Mouse (Mus musculus): ENCODE data around the gene Anapc7.
"Not testable (repeated sequence)": the region's sequence is repeated elsewhere in the genome, so short reads cannot be mapped to it uniquely, and the experiment has no call there.

Gene Anapc7

DNA sequence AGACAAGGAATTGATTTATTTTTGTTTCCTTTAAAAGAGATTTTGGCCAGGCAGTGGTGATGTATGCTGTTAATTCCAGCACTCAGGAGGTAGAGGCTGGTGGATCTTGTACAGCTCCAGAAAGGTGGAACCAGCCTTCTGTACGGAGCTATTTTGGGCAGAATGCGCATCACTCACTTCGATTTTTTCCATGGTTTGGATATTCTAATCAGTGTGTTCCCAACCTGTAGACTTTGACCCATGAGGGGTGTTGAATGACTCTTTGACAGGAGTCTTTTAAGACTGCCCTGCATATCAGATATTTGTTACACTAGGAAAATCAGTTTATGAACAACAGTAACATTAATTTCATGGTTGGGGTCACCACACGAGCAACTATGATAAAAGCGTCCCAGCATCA, 29.8 kb downstream of the Anapc7 start:
- DNase-seq (ENCODE audit: low spot score in 2 of 2): no peak

DNA sequence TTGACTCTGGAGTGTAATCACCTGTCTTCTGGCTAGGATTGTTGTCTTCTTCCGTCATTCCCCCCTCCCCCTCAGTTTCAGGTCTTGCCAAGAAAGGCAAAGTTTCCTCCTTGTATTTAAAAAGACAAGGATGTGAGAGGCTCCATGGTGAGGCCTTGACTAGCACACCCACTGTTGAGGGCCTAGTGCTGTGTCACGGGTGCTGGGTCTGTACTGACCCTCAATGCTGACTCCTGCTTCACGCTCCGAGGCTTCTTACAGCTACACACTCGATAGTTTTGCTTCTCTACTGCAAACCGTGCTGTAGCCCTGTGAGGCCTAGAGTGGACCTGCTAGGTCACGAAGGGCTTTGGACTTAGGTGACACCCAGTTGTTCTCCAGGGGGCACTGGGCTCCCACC, 30.7 kb downstream of the Anapc7 start:
- no peak for DNase-seq (ENCODE audit: low spot score in 2 of 2)

DNA sequence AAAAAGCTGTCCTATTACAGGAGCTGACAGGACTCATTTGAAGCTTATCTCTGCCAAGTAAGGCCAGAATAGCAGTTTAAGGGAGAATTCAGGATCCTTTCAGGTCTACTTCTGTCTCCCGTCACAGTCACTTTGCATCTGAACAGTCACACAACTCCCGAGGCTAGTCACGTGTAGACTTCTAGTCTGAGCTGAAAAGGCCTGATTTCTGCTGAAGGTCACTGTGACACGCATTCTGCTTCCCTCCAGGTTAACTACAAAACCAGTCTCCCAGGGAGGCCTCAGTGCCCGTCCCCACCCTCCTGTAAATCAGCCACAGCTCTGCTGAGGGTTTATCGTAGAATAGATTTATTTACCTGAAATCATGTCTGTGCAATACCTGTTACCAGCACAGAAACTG, 31.7 kb downstream of the Anapc7 start:
- DNase-seq (ENCODE audit: low spot score in 2 of 2): no peak

DNA sequence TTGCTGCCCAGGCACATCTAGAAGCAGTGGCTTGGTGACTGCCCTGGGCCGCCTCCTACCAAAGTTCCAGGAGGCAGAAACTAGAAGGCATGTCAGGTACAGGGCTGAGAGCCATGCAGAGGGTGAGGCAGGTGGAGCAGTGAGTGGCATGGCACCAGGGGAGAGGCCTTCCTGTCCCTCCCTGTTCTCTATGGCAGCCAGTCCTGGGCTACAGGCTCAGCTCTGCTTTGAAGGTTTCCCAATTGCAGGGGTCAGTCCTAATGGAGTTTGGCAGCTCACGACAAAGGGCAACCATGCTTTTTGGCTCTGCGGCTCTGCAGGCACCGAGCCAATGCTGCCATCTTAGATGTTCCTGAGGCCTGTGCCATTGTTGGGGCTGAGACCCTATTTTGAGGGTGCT, 32.9 kb downstream of the Anapc7 start:
- no peak for DNase-seq (ENCODE audit: low spot score in 2 of 2)

DNA sequence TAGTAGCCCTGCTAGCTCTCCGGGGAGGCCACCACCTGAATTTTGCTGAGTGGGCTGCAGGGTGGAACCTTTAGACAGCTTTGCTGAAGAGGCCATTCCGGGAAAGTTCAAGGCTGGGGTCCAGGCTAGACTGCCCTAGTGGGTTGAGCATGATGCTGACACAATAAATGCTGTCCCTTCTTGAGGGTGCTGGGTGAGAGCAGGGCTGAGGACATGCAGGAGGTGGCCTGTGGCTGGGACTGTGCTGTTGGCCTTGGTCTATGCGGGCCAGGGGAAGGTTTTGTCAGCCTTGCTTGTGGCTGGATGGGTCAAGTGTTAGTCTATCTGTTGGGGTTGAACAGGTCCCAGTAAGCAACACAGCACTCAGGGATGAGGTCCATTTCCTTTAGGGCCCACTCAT, 33.4 kb downstream of the Anapc7 start:
- DNase-seq (ENCODE audit: low spot score in 2 of 2): no peak

DNA sequence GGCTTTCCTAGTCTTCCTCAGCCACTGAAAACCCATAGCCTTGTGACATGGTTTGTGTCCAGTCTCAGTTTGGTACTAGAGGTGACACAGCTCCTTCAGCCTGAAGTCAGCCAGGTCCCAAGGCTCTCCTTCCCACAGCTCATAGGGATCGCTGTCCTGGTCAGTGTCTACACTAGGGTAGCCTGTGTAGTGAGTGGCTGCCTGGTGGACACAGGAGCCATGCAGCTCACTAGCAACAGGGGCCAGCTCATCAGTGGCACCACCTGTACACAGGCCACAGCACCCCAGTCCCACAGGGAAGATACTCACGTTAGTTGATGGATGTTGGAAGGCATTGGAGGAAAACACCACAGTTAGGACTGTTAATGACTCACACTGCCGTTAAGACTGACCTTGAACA, 34.1 kb downstream of the Anapc7 start:
- DNase-seq (ENCODE audit: low spot score in 2 of 2): no peak

DNA sequence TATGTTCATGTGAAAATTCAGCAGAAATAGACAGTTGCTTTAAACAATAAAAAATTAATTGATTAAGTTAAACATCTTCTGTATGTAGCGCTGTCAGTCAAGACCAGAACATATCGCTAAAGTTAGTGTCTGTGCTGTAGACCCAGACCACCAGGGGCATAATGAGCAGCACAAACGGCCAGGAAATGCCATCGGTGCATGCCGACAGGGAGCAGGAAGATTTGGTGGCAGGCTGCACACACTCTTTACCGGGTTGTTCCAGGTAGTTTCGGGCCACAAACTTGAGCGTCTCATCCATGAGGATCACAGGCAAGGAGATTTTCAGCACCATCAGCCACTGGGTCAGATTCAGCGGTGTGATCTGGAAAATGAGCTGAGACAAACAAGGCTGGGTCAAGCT, 35.6 kb downstream of the Anapc7 start:
- not testable (repeated sequence) for DNase-seq (ENCODE audit: low spot score in 2 of 2)

DNA sequence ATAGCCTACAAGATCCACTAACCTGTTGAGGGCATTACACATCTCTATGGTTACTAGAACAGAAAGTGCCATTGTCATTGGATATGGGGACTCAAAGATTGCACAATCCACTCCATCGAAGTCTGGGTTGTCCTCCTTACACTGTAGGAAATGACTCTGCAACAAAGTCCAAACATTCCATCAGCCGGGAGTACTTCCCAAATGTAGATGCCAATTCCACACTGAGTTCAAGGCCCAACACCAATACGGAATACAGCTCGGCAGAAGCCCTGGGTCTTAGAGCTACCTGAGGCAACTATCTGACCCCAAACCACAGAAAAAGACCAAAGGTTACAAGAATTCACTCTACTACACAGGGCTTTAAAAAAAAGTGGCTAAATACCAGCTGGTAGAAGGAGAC, 36.6 kb downstream of the Anapc7 start:
- no peak for DNase-seq (ENCODE audit: low spot score in 2 of 2)

DNA sequence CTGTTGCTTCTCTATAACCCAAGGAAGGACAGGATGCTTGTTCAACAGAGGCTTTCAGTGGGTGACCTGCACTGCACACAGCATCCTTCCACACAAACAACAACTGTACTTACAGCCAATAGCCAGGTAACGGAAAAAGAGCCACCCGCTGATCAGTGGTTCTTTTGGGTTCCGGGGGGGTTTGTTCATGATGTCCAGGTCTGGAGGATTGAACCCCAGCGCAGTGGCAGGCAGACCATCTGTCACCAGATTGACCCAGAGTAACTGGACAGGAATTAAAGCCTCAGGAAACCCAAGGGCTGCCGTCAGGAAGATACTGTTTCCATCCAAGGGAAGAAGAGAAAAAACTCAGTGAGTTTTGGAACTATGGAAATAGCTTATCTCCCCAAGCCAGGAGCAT, 37.8 kb downstream of the Anapc7 start:
- no peak for DNase-seq (ENCODE audit: low spot score in 2 of 2)

DNA sequence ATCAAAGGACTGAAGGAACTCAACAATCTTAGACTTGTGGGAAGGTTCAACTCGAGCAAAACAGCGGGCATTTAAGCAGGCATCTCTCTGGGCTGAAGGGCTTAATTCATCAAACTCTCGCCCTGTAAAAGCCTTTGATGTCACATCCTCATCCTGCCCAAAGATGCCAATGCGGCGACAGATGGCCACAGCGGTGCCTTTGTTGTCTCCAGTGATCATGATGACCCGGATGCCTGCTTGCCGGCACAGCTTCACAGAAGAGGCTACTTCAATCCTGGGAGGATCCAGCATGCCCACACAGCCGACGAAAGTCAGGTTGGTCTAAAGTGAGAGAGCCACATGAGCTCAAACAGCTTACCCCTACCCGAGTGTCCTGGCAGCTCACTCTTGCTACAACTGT, 39.2 kb downstream of the Anapc7 start:
- no peak for DNase-seq (ENCODE audit: low spot score in 2 of 2)

DNA sequence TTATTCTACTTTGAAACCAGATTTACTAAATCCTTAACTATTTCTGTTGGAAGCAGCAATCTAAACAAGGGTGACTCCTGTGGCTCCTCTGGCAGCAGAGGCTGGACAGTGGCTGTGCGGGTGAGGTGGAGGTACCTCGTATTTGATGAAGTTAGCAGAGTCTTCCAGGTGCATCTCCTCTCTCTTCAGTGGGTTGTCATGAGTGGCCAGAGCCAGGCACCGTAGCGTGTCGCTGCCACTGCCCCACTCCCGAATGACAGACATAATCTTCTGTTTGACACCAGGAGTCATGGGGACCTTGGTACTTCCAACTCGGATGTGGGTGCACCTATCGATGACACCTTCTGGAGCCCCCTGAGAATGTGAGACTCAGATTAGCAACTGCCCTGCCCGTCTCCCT, 39.9 kb downstream of the Anapc7 start:
- no peak for DNase-seq (ENCODE audit: low spot score in 2 of 2)

DNA sequence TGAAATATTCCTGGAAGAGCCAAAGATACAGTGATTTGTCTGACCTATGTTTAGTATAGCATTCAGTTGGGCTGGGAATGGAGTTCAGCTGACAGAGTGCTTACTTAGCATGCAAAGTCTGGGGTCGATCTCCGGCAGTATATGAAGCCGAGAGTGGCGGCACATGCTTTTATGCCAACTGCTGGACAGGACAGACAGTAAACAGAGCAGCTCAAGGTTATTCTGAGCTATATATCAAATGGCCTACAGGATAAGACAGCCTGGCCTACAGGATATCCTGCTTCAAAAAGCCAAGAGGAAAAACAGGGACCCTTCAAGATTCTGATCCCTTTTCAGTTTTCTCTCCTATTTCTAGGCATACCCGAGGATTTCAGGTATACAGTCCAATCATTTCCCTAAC, 50.2 kb downstream of the Anapc7 start:
- DNase-seq (ENCODE audit: low spot score in 2 of 2): no peak

DNA sequence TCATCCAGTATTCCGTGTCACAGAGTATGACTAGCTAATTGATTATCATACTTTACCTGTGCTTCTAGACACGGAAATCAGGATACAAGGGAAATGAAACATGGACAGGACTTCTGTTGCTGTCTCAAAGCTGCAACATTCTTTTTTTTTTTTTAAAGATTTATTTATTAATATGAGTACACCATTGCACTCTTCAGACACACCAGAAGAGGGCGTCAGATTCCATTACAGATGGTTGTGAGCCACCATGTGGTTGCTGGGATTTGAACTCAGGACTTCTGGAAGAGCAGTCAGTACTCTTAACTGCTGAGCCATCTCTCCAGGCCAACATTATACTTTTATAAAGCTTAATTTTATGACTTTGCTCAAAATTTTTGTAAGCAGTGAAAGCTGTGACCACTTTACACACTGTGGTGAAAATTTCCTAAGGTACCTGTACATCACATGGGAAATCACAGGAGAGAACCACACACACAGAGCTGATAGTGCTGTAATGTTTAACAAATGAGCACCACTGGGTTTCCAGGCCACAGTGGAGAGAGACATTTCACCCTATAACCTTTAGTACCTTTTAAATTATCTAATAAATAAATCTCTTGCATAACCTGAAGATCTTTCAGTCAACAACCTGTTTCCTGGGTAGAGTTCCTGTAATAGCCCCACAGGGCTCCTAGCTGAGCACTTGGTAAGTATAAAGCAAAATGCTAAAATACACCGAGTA, 53.3 kb downstream of the Anapc7 start:
- no peak for DNase-seq (ENCODE audit: low spot score in 2 of 2)

DNA sequence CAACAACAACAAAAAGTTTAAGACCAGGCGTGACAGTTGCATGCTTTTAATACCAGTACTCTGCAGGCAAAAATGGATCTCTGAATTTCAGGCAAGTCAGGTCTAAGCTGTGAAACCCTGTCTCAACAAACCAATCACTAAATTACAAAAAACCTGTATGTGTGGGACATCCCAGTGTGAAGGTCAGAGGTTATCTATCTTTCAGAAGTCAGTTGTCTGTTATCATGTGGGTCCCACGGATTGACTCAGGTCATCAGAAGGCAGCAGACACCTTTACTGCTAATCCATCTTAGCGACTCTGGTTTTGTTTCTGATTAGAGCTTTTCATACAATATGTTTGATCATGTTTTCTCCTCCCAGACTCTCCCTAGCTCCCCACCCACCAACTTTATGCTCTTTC, 54.6 kb downstream of the Anapc7 start:
- DNase-seq (ENCODE audit: low spot score in 2 of 2): no peak

DNA sequence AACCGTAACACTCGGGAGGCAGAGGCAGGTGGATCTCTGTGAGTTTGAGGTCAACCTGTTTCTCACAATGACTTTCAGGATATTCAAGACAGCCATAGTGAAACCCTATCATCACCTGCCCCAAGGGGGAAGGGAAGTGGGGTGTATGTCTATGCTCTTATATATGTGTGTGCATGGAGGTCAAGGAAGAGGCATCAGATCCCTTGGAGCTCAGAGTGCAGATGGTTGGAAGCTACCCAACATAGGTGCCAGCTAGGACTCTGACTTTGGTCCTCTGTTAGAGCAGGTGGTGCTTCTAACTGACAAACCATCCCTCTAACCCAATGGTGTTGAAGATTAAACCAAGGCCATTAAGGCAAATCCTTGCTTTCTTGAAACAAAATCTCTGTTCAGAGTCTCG, 56.0 kb downstream of the Anapc7 start:
- DNase-seq (ENCODE audit: low spot score in 2 of 2): no peak

DNA sequence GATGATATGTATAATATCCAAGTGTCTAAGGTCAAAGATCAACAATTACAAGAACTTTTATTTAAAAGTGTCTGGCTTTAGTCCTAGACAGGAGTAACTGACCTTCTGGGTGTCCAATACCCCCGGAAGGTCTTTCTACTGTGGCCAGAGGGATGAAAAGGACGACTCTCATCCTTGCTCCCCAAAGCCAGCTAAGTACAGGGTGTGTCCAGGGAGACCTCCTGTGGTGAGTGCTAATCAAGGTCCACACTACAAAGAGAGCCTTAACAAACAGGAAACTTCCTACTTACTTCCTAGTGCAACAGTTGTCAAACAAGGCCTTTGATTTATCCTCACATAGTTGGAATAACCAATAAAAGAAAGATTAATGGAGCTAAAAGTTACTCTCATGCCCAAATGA, 57.6 kb downstream of the Anapc7 start:
- no peak for DNase-seq (ENCODE audit: low spot score in 2 of 2)

DNA sequence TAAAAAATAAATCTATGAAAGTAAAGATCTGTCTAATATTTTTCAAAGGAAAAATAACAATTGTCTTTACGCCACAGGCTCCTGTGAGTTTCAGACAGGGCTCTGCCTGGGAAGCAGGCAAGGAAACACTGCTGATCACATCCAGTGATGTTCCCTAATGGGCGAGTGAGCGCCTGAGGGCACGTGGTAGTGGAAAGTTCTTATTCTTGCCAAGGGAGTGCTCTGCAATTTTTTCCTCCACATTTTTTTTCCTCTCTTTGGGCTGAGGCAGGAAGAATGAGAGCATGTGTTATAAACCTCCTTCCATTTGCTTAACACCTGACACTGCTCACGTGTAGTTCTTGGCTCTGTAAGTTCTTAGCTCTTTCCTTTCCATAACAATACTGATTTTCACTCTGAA, 60.4 kb downstream of the Anapc7 start:
- no peak for DNase-seq (ENCODE audit: low spot score in 2 of 2)

DNA sequence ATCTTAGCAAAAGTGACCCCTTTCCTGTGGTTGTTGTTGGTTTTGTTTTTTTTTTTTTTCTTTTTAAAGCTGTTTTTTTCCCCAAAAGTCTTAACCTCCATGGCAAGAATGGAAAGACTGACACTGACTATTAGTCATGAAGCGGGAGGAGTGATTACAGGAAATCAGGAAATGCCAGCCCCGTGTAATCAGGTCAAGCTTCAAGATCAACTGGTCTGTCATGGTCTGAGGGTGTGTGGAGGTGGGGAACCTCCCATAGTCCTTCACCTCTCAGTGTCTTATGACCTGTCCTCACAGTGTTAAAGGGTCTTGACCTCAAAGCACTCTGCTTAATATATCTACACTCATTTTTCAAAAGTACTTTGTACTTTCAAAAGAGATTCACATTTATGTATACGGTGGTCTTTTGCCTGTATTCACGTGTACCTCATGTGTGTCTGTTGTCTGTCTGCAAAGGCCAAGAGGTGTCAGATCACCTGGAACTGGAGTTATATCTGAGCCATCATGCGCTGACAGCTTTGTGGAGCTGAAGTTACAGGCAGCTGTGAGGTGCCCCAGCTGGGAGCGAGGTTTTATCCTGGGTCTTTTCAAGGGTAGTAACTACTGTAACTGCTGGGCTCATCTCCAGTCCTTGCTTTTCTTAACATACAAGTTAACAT, 61.4 kb downstream of the Anapc7 start:
- no peak for DNase-seq (ENCODE audit: low spot score in 2 of 2)

DNA sequence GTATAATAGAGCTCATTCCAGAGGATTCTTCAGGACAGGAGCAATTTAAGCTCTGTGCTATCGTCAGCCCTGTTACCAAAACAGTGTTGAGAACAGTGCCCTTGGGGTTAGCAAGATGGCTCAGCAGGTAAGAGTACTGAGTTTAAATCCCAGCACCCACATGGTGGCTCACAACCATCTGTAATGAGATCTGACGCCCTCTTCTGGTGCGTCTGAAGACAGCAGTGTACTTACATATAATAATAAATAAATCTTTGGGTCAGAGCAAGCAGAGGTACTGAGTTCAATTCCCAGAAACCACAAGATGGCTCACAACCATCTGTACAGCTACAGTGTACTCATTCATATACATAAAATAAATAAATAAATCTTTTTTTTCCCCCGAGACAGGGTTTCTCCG, 64.8 kb downstream of the Anapc7 start:
- not testable (repeated sequence) for DNase-seq (ENCODE audit: low spot score in 2 of 2)

DNA sequence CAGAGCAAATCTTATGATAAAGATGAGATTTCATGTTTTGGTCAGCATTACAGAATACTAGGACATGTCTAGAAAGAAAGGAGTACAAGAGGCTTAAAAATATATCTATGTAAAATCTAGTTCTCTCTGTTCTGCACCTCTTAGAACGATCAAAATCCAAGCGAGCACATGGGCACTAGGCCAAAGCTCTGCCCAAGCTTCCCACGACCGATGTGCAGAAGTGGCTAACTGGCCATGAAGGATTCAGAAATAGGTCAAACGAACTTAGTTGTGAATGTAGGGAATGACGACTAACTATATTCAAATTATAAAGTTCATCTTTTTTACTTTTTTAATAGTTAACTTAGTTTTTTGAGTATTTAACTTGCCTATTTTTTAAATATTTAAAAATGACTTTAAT, 66.3 kb downstream of the Anapc7 start:
- no peak for DNase-seq (ENCODE audit: low spot score in 2 of 2)

DNA sequence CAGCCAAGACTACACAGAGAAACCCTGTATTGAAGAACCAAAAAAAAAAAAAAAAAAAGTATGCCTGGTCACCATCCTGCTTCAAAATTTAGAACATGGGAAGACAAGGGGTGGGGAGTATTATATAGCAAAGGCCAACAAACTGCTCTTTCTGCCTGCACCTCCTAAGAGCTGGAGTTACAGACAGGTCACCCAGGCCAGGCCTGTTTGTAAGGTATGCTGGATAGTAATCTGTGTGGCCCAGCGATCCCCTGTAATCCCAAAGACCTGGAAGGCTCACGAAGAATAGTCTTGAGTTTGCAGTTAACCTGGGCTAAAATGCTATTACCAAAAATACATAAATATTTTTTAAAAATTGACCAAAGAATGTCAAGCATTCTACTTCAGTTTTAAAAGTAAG, 68.7 kb downstream of the Anapc7 start:
- no peak for DNase-seq (ENCODE audit: low spot score in 2 of 2)

DNA sequence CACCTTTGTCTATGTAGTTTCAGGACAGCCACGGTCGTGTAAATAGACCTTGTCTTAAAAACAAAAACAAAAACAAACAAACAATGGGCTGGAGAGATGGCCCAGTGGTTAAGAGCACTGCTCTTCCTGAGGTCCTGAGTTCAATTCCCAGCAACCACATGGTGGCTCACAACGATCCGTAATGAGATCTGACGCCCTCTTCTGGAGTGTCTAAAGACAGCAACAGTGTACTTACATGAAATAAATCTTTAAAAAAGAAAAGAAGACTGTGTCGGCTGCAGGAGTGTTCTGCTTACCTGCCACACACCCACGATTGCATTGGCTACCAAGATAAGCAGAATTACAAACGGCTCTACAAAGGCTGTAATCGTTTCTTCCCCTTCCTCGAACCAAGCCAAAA, 69.9 kb downstream of the Anapc7 start:
- DNase-seq (ENCODE audit: low spot score in 2 of 2): no peak

DNA sequence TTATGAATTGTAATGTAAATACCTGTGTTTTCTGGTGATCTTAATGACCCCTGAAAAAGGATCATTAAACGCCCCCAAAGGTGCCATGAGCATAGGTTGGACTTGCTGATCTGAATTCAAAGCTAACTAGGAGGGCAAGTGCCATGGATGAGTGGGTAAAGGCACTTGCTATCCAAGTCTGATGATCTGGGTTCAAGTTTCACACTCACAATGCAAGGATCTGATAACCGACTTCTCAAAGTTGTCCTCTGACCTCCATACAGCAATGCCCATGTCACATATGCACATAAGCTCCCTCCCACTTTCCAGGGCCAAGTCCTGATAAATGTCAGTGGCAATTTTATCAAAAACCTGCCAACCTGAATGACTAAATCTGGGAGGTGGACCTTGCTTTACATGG, 71.5 kb downstream of the Anapc7 start:
- DNase-seq (ENCODE audit: low spot score in 2 of 2): no peak

DNA sequence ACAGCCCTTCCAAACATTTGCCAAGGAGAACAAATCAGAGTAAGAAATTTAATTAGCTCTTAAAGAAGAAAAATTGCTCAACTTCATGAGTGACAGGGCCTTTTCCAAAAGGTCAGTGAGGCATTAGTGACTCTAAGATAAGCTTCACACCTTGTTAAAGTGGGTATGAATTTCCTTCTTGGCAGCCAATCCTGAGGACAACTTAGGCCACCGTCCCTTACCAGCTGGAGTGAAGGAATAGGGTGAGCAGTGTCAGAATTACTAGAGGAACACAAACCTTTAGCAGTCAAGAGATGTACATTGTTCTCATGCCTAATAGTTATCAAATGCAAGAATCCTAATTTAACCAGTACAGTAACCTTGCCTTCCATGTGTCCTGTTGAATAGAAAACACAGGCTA, 73.0 kb downstream of the Anapc7 start:
- DNase-seq (ENCODE audit: low spot score in 2 of 2): no peak

Data from spleen, postnatal 10 days (tissue).